Mouse (Mus musculus): ENCODE data around the gene Sema4d.

DNA sequence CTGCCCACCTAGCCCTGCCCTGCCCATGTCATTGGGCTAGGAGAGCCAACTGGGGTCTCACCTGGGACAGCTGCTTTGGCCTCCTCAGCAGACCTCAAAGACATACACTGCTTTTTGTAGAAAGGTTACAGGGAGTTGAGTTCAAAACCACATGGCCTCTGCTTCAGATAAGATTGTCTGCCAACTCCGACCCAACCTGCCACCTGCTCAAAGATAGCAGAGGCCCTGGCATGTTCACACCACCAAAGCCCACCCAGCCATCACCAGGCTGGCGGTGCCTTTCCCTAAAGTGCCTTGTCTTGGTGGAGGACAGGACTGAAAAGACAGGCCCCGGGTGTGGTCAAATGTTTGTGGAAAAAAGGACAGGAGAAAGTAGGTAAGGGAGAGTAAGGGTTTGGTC lies 95.2 kb downstream of the Sema4d start:
- TF ChIP-seq CTCF (IDR thresholded peaks at IDR 0.05; ENCODE audit: low read depth) (no peak), EP300 (IDR thresholded peaks at IDR 0.05; ENCODE audit: low read depth) (no peak)
